Mouse (Mus musculus) spleen, postnatal 4 days (tissue): ENCODE measurements around the gene Nxn.

ENCODE experiments used
- DNase-seq, 2 experiments: peaks; one replicate each; pipeline ENCODE4 v3.0.0; 2022; ENCODE audit warnings: low spot score in 2 of 2

The Nxn gene

GRCm38 (mm10) chr11:76401398-76401797, 2.5 kb upstream of the Nxn start:
- DNase-seq = no peak

- no peak for DNase-seq
Measured at GRCm38 (mm10) chr11:76399587-76400330, 819 bp upstream of the Nxn start.

DNA sequence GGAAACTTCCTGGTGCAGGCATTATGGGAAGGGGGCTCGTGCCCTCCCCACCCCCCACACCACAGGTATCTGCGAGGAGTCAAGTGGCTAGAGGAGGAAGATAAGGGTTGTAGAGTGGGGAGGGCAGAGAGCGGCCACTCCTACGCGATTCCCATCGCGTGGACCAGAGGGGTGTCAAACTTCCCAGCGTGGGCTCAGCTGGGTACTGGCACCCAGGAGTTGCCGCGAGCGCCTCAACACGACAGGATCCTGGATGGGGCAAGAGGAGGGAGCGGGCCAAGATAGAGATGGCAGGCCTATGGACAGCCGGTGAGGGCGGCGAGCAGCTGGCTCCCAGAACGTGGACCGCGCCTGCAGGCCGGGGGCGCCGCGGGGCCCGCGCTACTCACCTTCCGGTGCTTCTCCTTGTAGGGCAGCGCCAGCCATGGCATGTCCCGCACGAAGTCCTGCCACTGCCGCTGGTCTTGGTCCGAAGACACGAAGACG, 585 bp downstream of the Nxn start:
- peak in 1 of 2 experiments; percentile 78 for DNase-seq

DNA sequence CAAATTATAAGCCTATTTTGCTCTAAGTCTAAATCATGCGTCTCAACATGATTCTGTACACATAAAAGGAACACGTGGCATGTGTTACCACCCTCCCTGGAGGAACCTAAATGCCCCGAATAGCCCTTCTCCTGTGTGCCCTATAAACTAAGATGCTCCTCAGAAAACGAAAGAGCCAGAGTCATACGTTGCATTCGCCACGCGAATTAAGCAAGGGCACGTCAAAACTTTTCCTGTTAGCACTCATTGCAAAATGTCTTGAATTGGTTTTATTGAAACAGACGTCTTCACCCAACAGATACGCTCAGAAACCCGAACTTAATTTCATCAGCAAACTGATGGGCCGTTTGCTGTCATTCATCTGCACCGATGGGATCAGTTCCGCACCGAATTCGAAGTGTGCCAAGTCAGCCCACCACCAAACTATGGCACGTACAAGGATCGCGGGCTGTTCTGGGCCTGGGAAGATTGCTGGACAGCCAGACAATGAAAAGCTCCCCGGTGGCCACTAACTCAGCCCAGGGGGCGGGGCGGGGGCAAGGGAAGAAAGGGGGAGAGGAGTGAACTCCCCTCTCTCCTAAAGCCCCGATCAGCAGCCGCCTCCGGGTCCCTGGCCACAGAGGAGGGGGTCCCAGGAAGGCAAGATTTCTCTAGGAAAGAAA, 1.2 kb downstream of the Nxn start:
- no peak for DNase-seq

- no peak for DNase-seq
Measured at GRCm38 (mm10) chr11:76392996-76393395, 5.9 kb downstream of the Nxn start.

DNA sequence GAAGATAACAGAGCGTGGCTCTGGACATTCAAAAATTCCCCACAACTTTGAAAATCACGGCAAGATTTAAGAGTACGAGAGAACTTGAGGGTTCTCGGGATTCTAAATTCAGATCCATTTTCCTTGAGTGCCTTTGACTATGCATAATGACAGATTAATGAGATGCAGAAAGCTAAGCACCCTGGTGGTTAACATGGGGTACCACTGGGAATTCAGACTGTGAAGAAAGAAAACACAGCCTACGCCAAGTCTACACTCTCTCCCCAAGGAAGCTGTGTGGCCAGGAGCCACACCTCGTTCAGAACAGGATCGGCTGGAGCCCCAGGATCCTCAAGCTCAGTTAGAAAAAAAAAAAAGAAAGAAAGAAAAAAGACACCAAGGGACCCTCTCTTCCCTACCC, 6.4 kb downstream of the Nxn start:
- no peak for DNase-seq

GRCm38 (mm10) chr11:76388711-76389110, 10.2 kb downstream of the Nxn start:
- DNase-seq = no peak

DNA sequence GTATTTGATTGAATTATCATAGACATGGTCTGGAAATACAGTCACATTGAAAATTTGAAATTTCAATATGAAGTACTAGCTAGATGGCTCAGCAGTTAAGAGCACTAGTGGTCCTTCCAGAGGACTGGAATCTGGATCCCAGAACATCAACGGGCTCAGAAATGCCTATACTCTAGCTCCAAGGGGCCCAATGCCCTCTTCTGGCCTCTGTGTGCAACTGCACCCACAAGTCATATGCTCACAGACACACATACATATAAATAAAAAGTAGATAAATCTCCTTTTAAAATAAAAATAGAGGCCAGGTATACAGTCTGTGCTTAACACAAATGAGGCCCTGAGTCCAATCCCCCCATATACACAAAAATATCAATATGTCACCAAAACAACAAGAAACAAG, 11.8 kb downstream of the Nxn start:
- DNase-seq = no peak

DNA sequence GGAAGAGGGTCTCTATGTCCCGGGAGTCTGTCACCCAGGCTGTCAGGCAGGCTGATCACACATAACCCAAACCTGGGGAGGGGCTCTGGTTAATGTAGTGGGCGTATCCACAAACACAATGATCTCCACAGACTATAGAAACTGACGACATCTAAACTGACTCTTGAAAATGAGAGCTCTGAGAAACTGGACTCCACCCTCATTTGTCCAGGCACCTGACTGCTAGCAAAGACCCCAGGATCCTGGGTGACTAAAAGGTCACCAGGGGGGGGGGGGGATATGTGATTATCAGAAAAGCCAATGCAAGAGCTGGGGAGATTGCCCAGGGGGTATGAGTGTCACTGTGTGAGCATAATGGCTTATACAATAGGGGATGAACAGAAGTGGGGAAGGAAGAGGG, 13.2 kb downstream of the Nxn start:
- no peak for DNase-seq

GRCm38 (mm10) chr11:76385017-76385416, 13.9 kb downstream of the Nxn start:
- DNase-seq = no peak

- DNase-seq = no peak
Measured at GRCm38 (mm10) chr11:76384307-76384706, 14.6 kb downstream of the Nxn start.

DNA sequence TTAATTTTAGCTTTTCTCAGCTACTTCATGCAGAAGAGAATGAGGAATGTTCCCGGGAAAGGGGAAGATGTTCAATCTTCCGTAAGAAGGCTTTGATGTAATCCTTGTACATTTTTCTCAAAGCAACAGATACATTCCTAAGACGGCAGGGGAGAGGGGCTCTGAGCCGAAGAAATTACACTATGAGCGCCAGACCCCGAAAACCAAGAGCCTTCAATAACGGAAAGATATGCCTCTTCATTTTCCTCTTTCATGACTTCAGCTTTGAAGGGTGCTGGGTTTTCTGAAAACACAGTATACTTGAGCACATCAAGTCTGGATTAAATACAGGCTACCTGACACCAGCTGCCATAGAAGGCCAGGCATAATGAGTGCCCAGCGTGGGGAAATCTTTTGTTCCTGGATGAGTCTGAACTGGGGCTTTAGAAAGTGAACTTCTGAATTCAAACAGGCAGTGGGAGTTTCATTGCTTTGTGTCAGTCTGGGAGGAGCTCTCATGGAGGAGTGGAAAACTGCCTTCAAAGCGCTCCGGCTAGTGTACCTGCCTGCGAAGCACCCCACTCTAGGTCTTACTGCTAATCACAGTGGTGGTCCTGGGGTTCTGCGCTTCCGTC, 16.1 kb downstream of the Nxn start:
- DNase-seq = no peak

DNA sequence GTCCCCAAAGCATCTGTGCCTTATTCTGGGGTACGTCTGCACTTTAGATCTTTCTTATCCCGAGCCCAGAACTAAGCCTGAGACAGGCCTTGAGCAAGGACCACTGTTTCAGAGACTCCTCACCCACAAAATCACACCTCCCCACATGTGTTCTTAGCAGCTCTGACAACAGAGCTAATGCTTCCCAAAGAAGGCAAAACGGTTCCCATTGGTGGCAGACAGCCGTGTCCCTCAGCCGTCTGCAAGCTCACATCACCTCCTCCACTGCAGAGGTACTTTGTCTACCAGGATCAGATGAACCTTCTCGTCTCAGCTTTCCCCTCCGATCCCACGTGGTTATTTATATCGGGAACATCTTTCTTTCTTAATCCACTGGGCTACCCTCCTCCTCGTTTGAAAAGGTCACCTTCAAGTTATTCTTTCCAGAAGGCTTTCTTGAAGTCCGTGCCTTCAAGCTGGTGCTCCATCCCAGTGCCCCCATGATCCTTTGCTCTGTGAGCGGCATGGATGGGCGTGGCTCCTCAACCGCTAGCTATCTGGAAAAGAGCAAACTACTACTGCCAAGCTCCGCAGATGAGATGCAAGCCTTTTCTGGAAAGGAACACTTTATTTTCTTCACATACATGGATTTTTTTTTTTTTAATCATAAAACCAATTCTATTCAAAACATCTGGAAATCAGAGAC, 17.6 kb downstream of the Nxn start:
- DNase-seq = no peak

DNA sequence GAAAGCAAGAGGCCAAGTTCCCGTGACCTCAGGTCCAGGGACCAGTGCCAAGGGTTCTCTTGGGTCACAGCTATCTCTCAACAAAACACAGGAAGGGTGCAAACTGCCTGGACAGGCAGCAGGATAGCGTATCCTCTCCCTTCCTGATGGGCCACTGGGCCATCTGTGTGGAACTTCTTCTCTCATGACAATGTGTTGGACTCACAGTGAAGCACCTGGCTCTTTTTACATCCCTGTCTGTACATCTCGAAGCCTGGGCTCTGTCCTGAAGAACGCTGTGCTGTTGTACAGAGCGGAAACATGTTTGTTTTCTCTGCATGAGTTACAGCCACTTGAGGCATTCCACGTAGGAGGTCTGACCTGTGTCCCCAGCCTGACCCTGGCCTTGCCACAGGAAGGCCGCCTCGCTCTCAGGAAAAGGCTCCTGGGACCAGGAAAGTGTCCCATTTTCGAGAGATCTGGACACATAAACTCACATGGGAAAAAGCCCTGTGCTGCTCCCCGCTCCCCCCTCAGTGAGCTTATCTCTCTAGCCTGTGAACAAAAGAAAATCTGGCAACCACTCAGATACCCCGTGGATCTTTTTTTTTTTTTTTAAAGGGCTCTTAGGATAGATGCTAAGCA, 18.9 kb downstream of the Nxn start:
- no peak for DNase-seq

- DNase-seq = no peak
Measured at GRCm38 (mm10) chr11:76376425-76376824, 22.5 kb downstream of the Nxn start.

GRCm38 (mm10) chr11:76374491-76375185, 24.3 kb downstream of the Nxn start:
- no peak for DNase-seq

DNA sequence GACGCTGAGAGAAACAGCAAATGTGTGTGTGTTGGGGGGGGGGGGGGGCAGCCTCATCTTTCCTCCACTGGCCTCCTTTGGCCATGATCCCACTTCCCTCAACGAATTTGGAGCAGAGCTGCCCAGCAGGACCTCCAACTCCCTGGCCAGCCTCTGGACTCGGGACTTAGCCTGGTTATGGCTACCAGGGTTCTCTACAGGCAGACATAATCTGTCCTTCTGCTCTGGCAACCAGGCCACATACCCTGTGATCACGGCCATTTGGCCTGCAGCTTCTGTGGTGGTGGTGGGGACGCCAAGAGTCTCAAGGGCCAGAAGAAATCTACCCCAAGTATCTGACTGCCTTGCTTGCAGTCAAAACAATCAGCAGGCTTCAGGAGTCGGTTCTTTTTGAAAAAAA, 26.4 kb downstream of the Nxn start:
- DNase-seq = no peak

DNA sequence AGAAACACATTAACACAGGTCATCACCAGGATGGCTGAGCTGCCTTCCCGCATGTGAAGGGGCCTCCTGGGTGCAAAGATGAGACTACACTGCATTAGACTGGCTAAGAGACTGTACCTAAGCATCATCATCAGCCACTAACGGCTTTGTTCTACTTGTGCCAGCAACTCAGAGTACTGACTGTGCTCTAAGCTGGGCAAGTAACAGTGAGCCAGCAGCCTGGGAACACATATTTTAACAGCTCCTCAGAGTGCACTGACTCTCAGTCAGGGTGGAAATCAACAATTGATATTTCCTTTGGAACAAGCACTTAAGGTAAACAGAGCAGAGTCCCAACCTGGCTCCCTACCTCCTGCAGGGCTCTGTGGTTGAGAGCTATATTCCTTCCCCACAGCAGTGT, 26.8 kb downstream of the Nxn start:
- DNase-seq = no peak

DNA sequence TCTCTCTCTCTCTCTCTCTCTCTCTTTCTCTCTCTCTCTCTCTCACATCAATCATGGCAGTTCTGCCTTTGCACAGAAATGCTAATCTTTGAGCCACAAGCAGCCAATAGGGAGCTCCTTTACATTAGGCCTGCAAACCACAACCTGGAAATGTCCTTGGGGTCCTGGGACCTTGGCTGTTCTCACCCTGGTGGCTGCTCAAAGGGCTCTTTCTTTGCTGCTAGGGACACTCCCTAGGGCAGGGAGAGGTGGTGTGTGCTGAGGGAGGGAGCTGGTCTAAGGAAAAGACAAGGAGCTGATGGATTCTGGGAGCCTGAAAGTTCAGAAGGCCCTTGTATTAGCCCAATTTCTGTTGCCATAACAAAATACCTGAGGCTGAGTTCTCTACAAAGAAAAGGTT, 28.4 kb downstream of the Nxn start:
- no peak for DNase-seq

DNA sequence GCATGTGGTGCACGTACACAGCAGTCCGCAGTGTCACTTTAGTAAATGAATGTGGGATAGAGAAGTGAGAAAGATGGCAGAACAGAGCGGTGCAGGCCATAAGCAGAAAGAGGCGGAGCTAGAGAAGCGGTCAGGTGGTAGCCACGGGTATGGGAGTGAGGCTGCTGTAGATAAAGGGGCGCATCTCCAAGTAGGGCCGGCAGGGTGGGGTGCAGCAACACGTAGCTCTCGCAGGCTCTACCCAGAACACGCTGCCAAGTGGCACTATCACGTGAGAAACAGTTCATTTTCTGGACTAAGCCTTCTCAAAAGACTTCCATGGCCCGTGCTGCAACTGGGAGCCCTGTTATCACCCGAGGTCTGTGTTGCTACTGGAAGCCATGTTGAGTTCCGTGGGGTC, 32.2 kb downstream of the Nxn start:
- DNase-seq = no peak

GRCm38 (mm10) chr11:76364038-76364437, 34.9 kb downstream of the Nxn start:
- DNase-seq = no peak
